In genomic region chr10:45082730-45083129, GRCm38 (mm10) we compare ENCODE assay signal across 10 mouse cellular contexts. TPM values are rescaled to one million over a fixed set of nuclear protein-coding genes. Genes with fewer than 3 reads are reported as not detected.
A peak's percentile ranks its signal among the peaks of the same experiment; 100 is the strongest.
DNase-seq lines count a peak whose midpoint lies in the region; ATAC-seq lines count a peak whose summit lies in the region.
"Had no signal": no experiment of that assay in that cellular context is flagged by ENCODE, and none has a peak within 500 bp of the region (broad histone marks: within the 10 kb centered on the region; RNA-seq: fewer than 3 reads in every experiment).

No protein-coding gene starts in this region.

- peak; percentile 44 for DNase-seq in embryo, embryonic 10 days (ENCODE audit: low spot score)
- no peak for DNase-seq in embryo, embryonic 9.5 days (ENCODE audit: extremely low spot score)
- DNase-seq in kidney, postnatal 4 days: peak; percentile 24 to 25
- DNase-seq in kidney, adult 8-10 months: no peak
- DNase-seq in NIH3T3 (ENCODE audit: low read depth): peak; percentile 22
- peak; percentile 44 for DNase-seq in lung, postnatal 36 days
- DNase-seq: adrenal gland, postnatal 10 days had no signal

- ATAC-seq in activated CD4-positive, CD25-positive, alpha-beta regulatory T cell, adult 4 months: no peak
- ATAC-seq in erythroblast, adult 5-6 weeks (replicated peaks; ENCODE audit: low FRiP score, poor library complexity, severe bottlenecking): no peak
- ATAC-seq: forebrain, embryonic 13.5 days had no signal

RNA-seq across cellular contexts. Expression of gene Prep, which starts 15.7 kb away (rescaled TPM):
- polyA plus RNA-seq in activated CD4-positive, CD25-positive, alpha-beta regulatory T cell, adult 4 months (2017; shearing (Covaris generic)): 1 to 10 TPM; 4.1 to 5.2 TPM
- total RNA-seq in erythroblast, adult 5-6 weeks (2015; ENCODE audit: low replicate concordance): 1.3 and 2.3 TPM in 2 replicates
- 1.8 and 2.8 TPM in 2 replicates for total RNA-seq in erythroblast, adult 5-6 weeks (2017; ENCODE audit: low replicate concordance)

Comparison
In these comparisons a context has a peak if more than half of its experiments do, and no peak if none do; other contexts are left out.
1. DNase-seq: peak in embryo, embryonic 10 days (single experiment), kidney, postnatal 4 days (2 of 2), NIH3T3 (single experiment) and lung, postnatal 36 days (single experiment); none in embryo, embryonic 9.5 days (single experiment) and kidney, adult 8-10 months (0 of 2).